Mouse (Mus musculus) kidney, adult 2 months (tissue): ENCODE data around the gene Olfr1448.

Source experiments
- CTCF ChIP-seq: fragments of 200-500 bp; conservative IDR thresholded peaks from 2 replicates; pipeline ENCODE4 v1.5.1; 2011; ENCODE audit warnings: low read depth, mild to moderate bottlenecking, control low read depth, low read length, moderate library complexity, mixed read lengths; ENCODE audit not compliant: insufficient read depth, insufficient read length
- POLR2A ChIP-seq: fragments of 200-500 bp; IDR thresholded peaks from one replicate; pipeline ENCODE4 v1.6.1; 2011; ENCODE audit warnings: low read depth, low read length, control low read depth

DNA sequence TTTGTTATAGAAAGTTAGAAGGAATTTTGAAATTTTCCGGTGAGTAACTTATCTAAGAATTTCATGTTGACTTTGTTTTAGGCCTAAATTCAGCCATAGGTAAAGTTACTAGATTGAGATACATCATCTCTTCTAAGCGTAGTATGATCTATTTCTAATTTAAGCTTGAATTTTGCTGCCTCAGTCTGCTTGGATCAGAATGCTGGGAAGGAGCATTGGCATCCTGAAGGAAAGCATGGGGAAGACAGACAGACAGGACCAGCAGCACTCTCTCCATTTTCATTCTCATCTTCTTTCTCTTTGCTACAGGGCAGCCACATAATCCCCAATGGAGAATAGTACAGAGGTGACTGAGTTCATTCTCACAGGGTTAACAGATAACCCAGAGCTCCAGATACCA, 40.7 kb downstream of the Olfr1448 start, which contains the start of gene Olfr1445:
- TF ChIP-seq POLR2A (no peak), CTCF (no peak)
